Mouse (Mus musculus): ENCODE measurements around the gene Hist1h4m. TPM values are rescaled to one million over a fixed set of nuclear protein-coding genes. Genes with fewer than 3 reads are reported as not detected.
"Not testable (repeated sequence)": the region's sequence is repeated elsewhere in the genome, so short reads cannot be mapped to it uniquely, and the experiment has no call there.

Gene Hist1h4m
- polyA plus RNA-seq, 1 experiment, result not detected

DNA sequence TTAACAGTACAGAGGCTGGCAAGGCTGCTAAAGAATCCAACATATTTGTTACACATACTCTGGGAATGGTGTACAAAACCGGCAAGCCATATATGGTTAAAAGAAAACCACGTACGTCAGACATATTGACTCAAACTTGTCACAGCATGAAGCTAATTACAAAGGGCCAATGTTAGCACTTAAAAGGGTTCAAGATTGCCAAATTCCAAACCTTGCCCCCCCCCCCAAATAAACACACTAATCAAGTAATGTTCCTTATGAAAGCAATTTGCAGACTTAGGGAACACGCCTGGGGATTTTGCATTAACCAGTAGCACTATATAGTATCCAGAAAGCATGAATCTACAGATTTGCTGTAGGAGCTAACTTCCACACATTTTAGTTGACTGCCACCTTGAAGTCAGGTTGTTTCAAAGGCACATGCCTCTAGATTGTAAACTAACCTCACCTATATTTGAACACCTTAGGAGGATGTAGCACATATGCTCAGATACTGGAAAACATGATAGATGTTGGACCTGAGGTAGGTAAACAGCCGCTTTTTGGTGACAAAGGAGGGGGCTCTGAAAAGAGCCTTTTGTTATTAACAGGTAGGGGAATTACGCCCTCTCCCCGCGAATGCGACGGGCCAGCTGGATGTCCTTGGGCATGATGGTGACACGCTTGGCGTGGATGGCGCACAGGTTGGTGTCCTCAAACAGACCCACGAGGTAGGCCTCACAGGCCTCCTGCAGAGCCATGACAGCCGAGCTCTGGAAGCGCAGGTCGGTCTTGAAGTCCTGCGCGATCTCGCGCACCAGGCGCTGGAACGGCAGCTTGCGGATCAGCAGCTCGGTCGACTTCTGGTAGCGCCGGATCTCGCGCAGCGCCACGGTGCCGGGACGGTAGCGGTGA lies 28.9 kb upstream of the Hist1h4m start:
- not testable (repeated sequence) for H3K36me3 ChIP-seq (ENCODE audit: control insufficient read depth, insufficient read depth); H3K27me3 ChIP-seq (ENCODE audit: control insufficient read depth, insufficient read depth, insufficient read length); H3K79me3 ChIP-seq (ENCODE audit: low read depth); H3K79me2 ChIP-seq (ENCODE audit: control insufficient read depth, insufficient read depth)
- H3K4me3 ChIP-seq (ENCODE audit: insufficient read depth, poor library complexity, severe bottlenecking), result peak overlapping the region; percentile 8
- TF ChIP-seq CEBPB (IDR thresholded peaks at IDR 0.05; ENCODE audit: low read depth), result peak; percentile 13
- H3ac ChIP-seq (ENCODE audit: control insufficient read depth, insufficient read length, low read depth), result peak overlapping the region; percentile 2

DNA sequence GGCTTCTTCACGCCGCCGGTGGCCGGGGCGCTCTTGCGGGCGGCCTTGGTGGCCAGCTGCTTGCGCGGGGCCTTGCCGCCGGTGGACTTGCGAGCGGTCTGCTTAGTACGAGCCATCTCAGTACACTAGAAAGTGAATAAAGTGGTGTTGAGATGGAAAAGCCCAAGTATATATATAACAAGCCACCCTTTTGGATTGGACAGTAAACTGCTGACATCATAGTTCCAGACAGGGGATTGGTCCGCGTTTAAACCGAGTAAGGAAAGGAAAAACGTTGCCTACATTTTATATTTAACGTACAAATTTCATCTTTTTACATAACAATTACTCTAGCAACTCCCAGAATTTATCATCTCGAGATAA lies 28.3 kb upstream of the Hist1h4m start, which contains the start of gene Hist1h3i:
TSS of gene Hist1h3i (minus strand) at position 116 of the 363 bp plus-strand sequence.
- Histone ChIP-seq H3K4me3 (ENCODE audit: insufficient read depth, poor library complexity, severe bottlenecking) (peak within 1 kb of the TSS; percentile 8), H3K36me3 (ENCODE audit: control insufficient read depth, insufficient read depth) (no peaks in the 10 kb centered on the region), H3K27me3 (ENCODE audit: control insufficient read depth, insufficient read depth, insufficient read length) (no peaks in the 10 kb centered on the region), H3ac (ENCODE audit: control insufficient read depth, insufficient read length, low read depth) (peak within 1 kb of the TSS; percentile 64), H3K79me3 (ENCODE audit: low read depth) (no peaks in the 10 kb centered on the region), H3K79me2 (ENCODE audit: control insufficient read depth, insufficient read depth) (no peaks in the 10 kb centered on the region)
- TF ChIP-seq USF1 (IDR thresholded peaks at IDR 0.05; ENCODE audit: low read depth) (no peak), MYOG (IDR thresholded peaks at IDR 0.05; ENCODE audit: control insufficient read depth, extremely low read depth, insufficient read length) (no peak), FOSL1 (IDR thresholded peaks at IDR 0.05; ENCODE audit: insufficient read depth, low read length, poor library complexity, severe bottlenecking) (no peak), CTCF (IDR thresholded peaks at IDR 0.05; ENCODE audit: control insufficient read depth, insufficient read depth, insufficient read length) (no peak), CEBPB (IDR thresholded peaks at IDR 0.05; ENCODE audit: low read depth) (no peak), MYOD1 (IDR thresholded peaks at IDR 0.05; ENCODE audit: control insufficient read depth, insufficient read length, low read depth) (no peak), MAX (IDR thresholded peaks at IDR 0.05) (no peak)

DNA sequence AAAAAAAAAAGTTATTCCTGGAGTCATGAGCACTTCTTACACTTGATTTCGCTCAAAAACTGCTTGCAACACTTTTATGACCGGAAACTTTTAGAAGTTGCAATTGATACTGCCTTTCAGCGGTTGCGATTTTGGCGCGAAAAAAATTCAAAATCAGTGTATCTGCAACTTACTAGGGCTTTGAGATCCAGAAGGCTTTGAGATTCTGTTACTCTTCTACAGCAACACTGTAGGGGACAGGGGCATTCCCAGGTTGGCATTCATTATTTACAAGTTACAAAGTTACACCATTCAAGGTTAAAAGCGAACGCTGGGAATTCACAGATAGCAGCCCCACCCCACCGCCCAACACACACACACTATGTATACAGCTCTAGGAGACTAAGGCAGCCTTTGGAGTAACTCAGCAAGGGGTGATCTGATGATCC lies 27.8 kb upstream of the Hist1h4m start:
- Histone ChIP-seq H3K79me2 (ENCODE audit: control insufficient read depth, insufficient read depth) (no peaks in the 10 kb centered on the region), H3K27me3 (ENCODE audit: control insufficient read depth, insufficient read depth, insufficient read length) (no peaks in the 10 kb centered on the region), H3K4me3 (ENCODE audit: insufficient read depth, poor library complexity, severe bottlenecking) (no peak overlapping the region), H3K36me3 (ENCODE audit: control insufficient read depth, insufficient read depth) (no peaks in the 10 kb centered on the region), H3ac (ENCODE audit: control insufficient read depth, insufficient read length, low read depth) (peak overlapping the region; percentile 64), H3K79me3 (ENCODE audit: low read depth) (no peaks in the 10 kb centered on the region)
- TF ChIP-seq FOSL1 (IDR thresholded peaks at IDR 0.05; ENCODE audit: insufficient read depth, low read length, poor library complexity, severe bottlenecking), result no peak
- no peak for TF ChIP-seq USF1 (IDR thresholded peaks at IDR 0.05; ENCODE audit: low read depth)
- TF ChIP-seq MAX (IDR thresholded peaks at IDR 0.05), result no peak
- no peak for TF ChIP-seq CEBPB (IDR thresholded peaks at IDR 0.05; ENCODE audit: low read depth)
- TF ChIP-seq MYOD1 (IDR thresholded peaks at IDR 0.05; ENCODE audit: control insufficient read depth, insufficient read length, low read depth), result no peak
- no peak for TF ChIP-seq MYOG (IDR thresholded peaks at IDR 0.05; ENCODE audit: control insufficient read depth, extremely low read depth, insufficient read length)
- no peak for TF ChIP-seq CTCF (IDR thresholded peaks at IDR 0.05; ENCODE audit: control insufficient read depth, insufficient read depth, insufficient read length)

DNA sequence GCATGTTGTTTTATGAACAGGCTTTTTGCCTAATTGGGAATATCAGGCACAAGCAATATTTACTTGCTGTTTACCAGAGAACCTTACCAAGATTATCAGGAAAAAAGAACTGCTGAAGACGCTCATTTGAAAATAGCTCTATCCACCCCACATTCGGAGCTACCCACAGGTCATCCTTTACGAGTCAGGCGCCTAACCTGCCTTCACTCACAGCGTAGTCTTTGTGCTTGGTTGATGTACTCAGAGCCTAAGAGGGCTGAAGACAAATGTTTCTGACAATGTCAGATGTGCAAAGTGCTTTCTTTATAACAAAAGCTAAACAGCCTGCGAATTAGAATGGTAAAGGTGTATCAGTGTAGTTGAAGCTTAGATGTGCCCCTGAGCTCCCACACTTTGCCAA lies 27.2 kb upstream of the Hist1h4m start:
- Histone ChIP-seq H3K4me3 (ENCODE audit: insufficient read depth, poor library complexity, severe bottlenecking) (no peak overlapping the region), H3K36me3 (ENCODE audit: control insufficient read depth, insufficient read depth) (no peaks in the 10 kb centered on the region), H3K79me2 (ENCODE audit: control insufficient read depth, insufficient read depth) (no peaks in the 10 kb centered on the region), H3K79me3 (ENCODE audit: low read depth) (no peaks in the 10 kb centered on the region), H3ac (ENCODE audit: control insufficient read depth, insufficient read length, low read depth) (no peak overlapping the region), H3K27me3 (ENCODE audit: control insufficient read depth, insufficient read depth, insufficient read length) (no peaks in the 10 kb centered on the region)
- TF ChIP-seq MAX (IDR thresholded peaks at IDR 0.05) (no peak), CTCF (IDR thresholded peaks at IDR 0.05; ENCODE audit: control insufficient read depth, insufficient read depth, insufficient read length) (no peak), MYOD1 (IDR thresholded peaks at IDR 0.05; ENCODE audit: control insufficient read depth, insufficient read length, low read depth) (no peak), CEBPB (IDR thresholded peaks at IDR 0.05; ENCODE audit: low read depth) (no peak), USF1 (IDR thresholded peaks at IDR 0.05; ENCODE audit: low read depth) (no peak), MYOG (IDR thresholded peaks at IDR 0.05; ENCODE audit: control insufficient read depth, extremely low read depth, insufficient read length) (no peak), FOSL1 (IDR thresholded peaks at IDR 0.05; ENCODE audit: insufficient read depth, low read length, poor library complexity, severe bottlenecking) (no peak)

DNA sequence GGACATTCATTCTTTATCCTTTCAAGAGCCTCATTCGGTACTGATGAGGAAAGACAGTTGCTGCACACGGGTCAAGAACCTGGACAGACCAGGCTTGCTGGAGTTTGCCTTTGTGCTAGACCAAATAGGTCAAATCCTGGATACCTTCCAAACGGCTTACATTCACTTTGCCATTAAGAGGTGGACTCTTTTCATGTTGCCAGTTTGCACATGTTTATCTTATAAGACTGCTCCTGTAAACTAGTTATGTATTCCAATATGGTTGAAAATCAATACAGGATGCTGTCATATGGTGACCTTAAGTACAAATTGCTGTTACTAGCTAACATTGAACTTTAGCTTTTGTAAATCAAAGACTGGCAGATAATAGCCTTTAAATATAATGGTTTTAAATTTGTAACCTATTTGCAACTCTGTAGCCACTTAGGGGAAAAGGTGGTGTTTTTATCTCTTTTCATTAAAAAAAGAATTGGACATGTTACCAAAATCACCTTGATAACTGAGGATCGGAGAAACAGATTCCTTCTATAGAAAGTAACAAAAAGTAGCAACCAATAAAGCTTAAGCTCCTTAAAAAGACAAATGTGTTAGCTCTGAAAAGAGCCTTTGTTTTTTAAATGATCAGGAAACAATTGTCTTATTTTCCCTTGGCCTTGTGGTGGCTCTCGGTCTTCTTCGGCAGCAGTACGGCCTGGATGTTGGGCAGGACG lies 25.2 kb upstream of the Hist1h4m start:
- no peak for TF ChIP-seq MYOD1 (IDR thresholded peaks at IDR 0.05; ENCODE audit: control insufficient read depth, insufficient read length, low read depth)
- TF ChIP-seq MYOG (IDR thresholded peaks at IDR 0.05; ENCODE audit: control insufficient read depth, extremely low read depth, insufficient read length), result no peak
- TF ChIP-seq MAX (IDR thresholded peaks at IDR 0.05), result no peak
- TF ChIP-seq USF1 (IDR thresholded peaks at IDR 0.05; ENCODE audit: low read depth), result no peak
- no peak for TF ChIP-seq CEBPB (IDR thresholded peaks at IDR 0.05; ENCODE audit: low read depth)
- TF ChIP-seq FOSL1 (IDR thresholded peaks at IDR 0.05; ENCODE audit: insufficient read depth, low read length, poor library complexity, severe bottlenecking), result no peak
- no peak for TF ChIP-seq CTCF (IDR thresholded peaks at IDR 0.05; ENCODE audit: control insufficient read depth, insufficient read depth, insufficient read length)
- Histone ChIP-seq H3K79me3 (ENCODE audit: low read depth) (no peaks in the 10 kb centered on the region), H3K4me3 (ENCODE audit: insufficient read depth, poor library complexity, severe bottlenecking) (peak overlapping the region; percentile 18)

DNA sequence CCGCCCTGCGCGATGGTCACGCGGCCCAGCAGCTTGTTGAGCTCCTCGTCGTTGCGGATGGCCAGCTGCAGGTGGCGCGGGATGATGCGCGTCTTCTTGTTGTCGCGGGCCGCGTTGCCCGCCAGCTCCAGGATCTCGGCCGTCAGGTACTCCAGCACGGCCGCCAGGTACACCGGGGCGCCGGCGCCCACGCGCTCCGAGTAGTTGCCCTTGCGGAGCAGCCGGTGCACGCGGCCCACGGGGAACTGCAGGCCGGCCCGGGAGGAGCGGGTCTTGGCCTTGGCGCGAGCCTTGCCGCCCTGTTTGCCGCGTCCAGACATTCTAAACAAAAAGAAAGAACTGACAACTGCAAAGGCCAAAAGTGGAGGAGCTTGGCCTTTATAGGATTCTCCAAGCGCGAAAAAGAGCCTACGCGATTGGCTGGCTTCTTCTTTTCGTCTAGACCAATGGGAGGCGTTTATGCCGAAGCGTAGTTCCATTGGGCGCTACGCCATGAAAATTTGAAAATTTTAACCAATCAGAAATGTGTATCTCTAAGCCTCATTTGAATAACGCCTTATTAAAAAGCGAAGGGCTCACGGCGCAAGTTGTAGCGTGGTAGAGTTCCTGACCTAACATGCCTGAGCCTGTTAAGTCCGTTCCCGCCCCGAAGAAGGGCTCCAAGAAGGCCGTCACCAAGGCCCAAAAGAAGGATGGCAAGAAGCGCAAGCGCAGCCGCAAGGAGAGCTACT lies 24.5 kb upstream of the Hist1h4m start, which contains the start of the genes Hist1h2an and Hist1h2bp:
TSS of gene Hist1h2an (minus strand) at position 320 of the 731 bp plus-strand sequence.
TSS of gene Hist1h2bp (plus strand) at position 563 of the 731 bp plus-strand sequence.
- not testable (repeated sequence) for H3K36me3 ChIP-seq (ENCODE audit: control insufficient read depth, insufficient read depth); H3K27me3 ChIP-seq (ENCODE audit: control insufficient read depth, insufficient read depth, insufficient read length); H3K79me2 ChIP-seq (ENCODE audit: control insufficient read depth, insufficient read depth); H3K79me3 ChIP-seq (ENCODE audit: low read depth)
- peak within 1 kb of the TSS; percentile 18 for H3K4me3 ChIP-seq (ENCODE audit: insufficient read depth, poor library complexity, severe bottlenecking)
- H3ac ChIP-seq (ENCODE audit: control insufficient read depth, insufficient read length, low read depth), result peak within 1 kb of the TSS; percentile 59

More for the DNA sequence above, 25.2 kb upstream of the Hist1h4m start:
- peak overlapping the region; percentile 59 for H3ac ChIP-seq (ENCODE audit: control insufficient read depth, insufficient read length, low read depth)
- no peaks in the 10 kb centered on the region for H3K36me3 ChIP-seq (ENCODE audit: control insufficient read depth, insufficient read depth)
- H3K79me2 ChIP-seq (ENCODE audit: control insufficient read depth, insufficient read depth), result no peaks in the 10 kb centered on the region
- no peaks in the 10 kb centered on the region for H3K27me3 ChIP-seq (ENCODE audit: control insufficient read depth, insufficient read depth, insufficient read length)
